Mouse (Mus musculus) T-helper 2 cell (primary cell): ENCODE measurements around the gene Rbfox3.

Source experiments
- in situ Hi-C: fragments of 300-600 bp; cut with MboI, MseI; formaldehyde crosslinking; loops from one replicate; pipeline ENCODE4 v1.15.1; 2025; ENCODE audit warnings: high pct_unique_total_duplicates

Rbfox3 gene

GRCm38 (mm10) chr11:118512257-118512910, 399.0 kb downstream of the Rbfox3 start:
- in situ Hi-C loops, result no loop called here

- in situ Hi-C loops, result no loop called here
These were observed 399.5 kb downstream of the Rbfox3 start for GRCm38 (mm10) chr11:118511851-118512250.

GRCm38 (mm10) chr11:118508341-118508740, 403.1 kb downstream of the Rbfox3 start:
- in situ Hi-C loops, result no loop called here

GRCm38 (mm10) chr11:118507904-118508303, 403.5 kb downstream of the Rbfox3 start:
- in situ Hi-C loops, result no loop called here

GRCm38 (mm10) chr11:118507095-118507494, 404.3 kb downstream of the Rbfox3 start:
- in situ Hi-C loops, result no loop called here

GRCm38 (mm10) chr11:118504180-118504454, 407.3 kb downstream of the Rbfox3 start:
- in situ Hi-C loops, result no loop called here

GRCm38 (mm10) chr11:118503418-118504179, 407.8 kb downstream of the Rbfox3 start:
- in situ Hi-C loops, result no loop called here

GRCm38 (mm10) chr11:118502990-118503389, 408.4 kb downstream of the Rbfox3 start:
- in situ Hi-C loops, result no loop called here

- in situ Hi-C loops, result no loop called here
These were observed 415.2 kb downstream of the Rbfox3 start for GRCm38 (mm10) chr11:118496066-118496689.

GRCm38 (mm10) chr11:118495065-118495464, 416.3 kb downstream of the Rbfox3 start:
- in situ Hi-C loops, result no loop called here

GRCm38 (mm10) chr11:118494001-118494737, 417.2 kb downstream of the Rbfox3 start:
- in situ Hi-C loops, result no loop called here

GRCm38 (mm10) chr11:118493458-118493857, 417.9 kb downstream of the Rbfox3 start:
- in situ Hi-C loops, result no loop called here

- in situ Hi-C loops, result no loop called here
These were observed 420.2 kb downstream of the Rbfox3 start for GRCm38 (mm10) chr11:118491230-118491629.

- in situ Hi-C loops, result no loop called here
These were observed 420.7 kb downstream of the Rbfox3 start for GRCm38 (mm10) chr11:118490566-118491218.

- in situ Hi-C loops, result loop anchor here (5.0 kb wide), 1 partner anchor 42 kb away; no protein-coding TSS in a partner anchor
These were observed 422.5 kb downstream of the Rbfox3 start for GRCm38 (mm10) chr11:118488907-118489270.

- in situ Hi-C loops, result loop anchor here (5.0 kb wide), 1 partner anchor 41 kb away; no protein-coding TSS in a partner anchor
These were observed 423.0 kb downstream of the Rbfox3 start for GRCm38 (mm10) chr11:118488191-118488906.

- in situ Hi-C loops, result loop anchor here (5.0 kb wide), 1 partner anchor 40 kb away; no protein-coding TSS in a partner anchor
These were observed 424.3 kb downstream of the Rbfox3 start for GRCm38 (mm10) chr11:118486881-118487772.

GRCm38 (mm10) chr11:118486281-118486680, 425.1 kb downstream of the Rbfox3 start:
- in situ Hi-C loops, result loop anchor here (5.0 kb wide), 1 partner anchor 39 kb away; no protein-coding TSS in a partner anchor

GRCm38 (mm10) chr11:118485780-118486179, 425.6 kb downstream of the Rbfox3 start:
- in situ Hi-C loops, result loop anchor here (5.0 kb wide), 1 partner anchor 38 kb away; no protein-coding TSS in a partner anchor

GRCm38 (mm10) chr11:118485338-118485737, 426.1 kb downstream of the Rbfox3 start:
- in situ Hi-C loops, result loop anchor here (5.0 kb wide), 1 partner anchor 38 kb away; no protein-coding TSS in a partner anchor
